Mouse (Mus musculus) heart, adult 2 months (tissue): Measurements from ENCODE around the gene Epm2aip1. TPM values are rescaled to one million over a fixed set of nuclear protein-coding genes. Genes with fewer than 3 reads are reported as not detected.

Source experiments
- DNase-seq, 2 experiments: peaks; one replicate each; pipeline ENCODE4 v3.0.0; 2021
- H3K27ac ChIP-seq: fragments of 200-600 bp; 2 replicates; pipeline ENCODE4 v1.8.1; 2022
- H3K27me3 ChIP-seq: fragments of 200-500 bp; 2 replicates; pipeline ENCODE4 v1.6.1; 2012; ENCODE audit warnings: mild to moderate bottlenecking, low read length, inconsistent platforms, mixed read lengths; ENCODE audit not compliant: control insufficient read depth, insufficient read depth
- H3K36me3 ChIP-seq: fragments of 200-500 bp; 2 replicates; pipeline ENCODE4 v1.6.1; 2012; ENCODE audit warnings: low read length, inconsistent platforms; ENCODE audit not compliant: control insufficient read depth, insufficient read depth
- H3K4me1 ChIP-seq: fragments of 200-500 bp; 2 replicates; pipeline ENCODE4 v1.6.1; 2011; ENCODE audit warnings: low read length; ENCODE audit not compliant: control insufficient read depth, insufficient read depth
- H3K4me3 ChIP-seq: fragments of 200-600 bp; 2 replicates; pipeline ENCODE4 v1.8.1; 2022
- H3K79me2 ChIP-seq: fragments of 200-500 bp; replicated peaks from 2 replicates; pipeline ENCODE4 v1.6.1; 2012; ENCODE audit warnings: mild to moderate bottlenecking, inconsistent platforms, low read length, moderate library complexity, mixed read lengths; ENCODE audit not compliant: control insufficient read depth, insufficient read depth
- H3K9ac ChIP-seq: fragments of 200-500 bp; 2 replicates; pipeline ENCODE4 v1.6.1; 2012; ENCODE audit warnings: low read depth, mild to moderate bottlenecking, control low read depth, inconsistent platforms, low read length, mixed read lengths
- CTCF ChIP-seq: fragments of 200-600 bp; IDR thresholded peaks from 2 replicates; pipeline ENCODE4 v1.8.1; 2022; ENCODE audit warnings: antibody characterized with exemption, mild to moderate bottlenecking, moderate library complexity
- EP300 ChIP-seq: fragments of 200-500 bp; IDR thresholded peaks from 2 replicates; pipeline ENCODE4 v1.6.1; 2011; ENCODE audit warnings: low read depth, low read length, control low read depth; ENCODE audit not compliant: insufficient read depth
- POLR2A ChIP-seq: fragments of 200-500 bp; IDR thresholded peaks from 2 replicates; pipeline ENCODE4 v1.6.1; 2011; ENCODE audit warnings: mild to moderate bottlenecking, low read depth, low read length, control low read depth; ENCODE audit not compliant: insufficient read depth
- WGBS: fragments of 180-500 bp; shearing (Covaris S2); methylation state at CpG from one replicate; pipeline ENCODE4 v1.1.7; 2018; 5-methylcytosine and 5-hydroxymethylcytosine counted together
- intact Hi-C: fragments of 180-260 bp; cut with DNase I; formaldehyde crosslinking; loops from one replicate; pipeline ENCODE4 v1.15.1; 2025
- polyA plus RNA-seq: library from polyadenylated mRNA; depleted of rRNA; stranded (reverse); fragments of >200 nt; gene quantifications from 2 replicates; pipeline ENCODE4 v1.2.3, GENCODE M21; 2012
- total RNA-seq, 2 experiments: library from RNA; stranded (reverse); gene quantifications; 2 replicates each; pipeline ENCODE4 v1.2.3; 2021

Epm2aip1 gene
- total and polyA plus RNA-seq, 3 experiments: 8.9 to 23.8 (median 20.3) TPM

- H3K4me1 ChIP-seq: peaks cover 2% of the 10 kb centered on the region
- WGBS: 15% methylated on average over 21 of the region's 21 CpGs
- no peaks in the 10 kb centered on the region for H3K27me3 ChIP-seq
- no peak overlapping the region for H3K9ac ChIP-seq
- DNase-seq: peak; percentile 88 to 96
- no peaks in the 10 kb centered on the region for H3K36me3 ChIP-seq
- no peak overlapping the region for H3K4me3 ChIP-seq
- intact Hi-C loops: no loop called here
- H3K27ac ChIP-seq: no peak overlapping the region
- TF ChIP-seq CTCF (no peak), EP300 (0 out of 2 replicates have a peak, but pooled peaks have one; percentile 51)
- no peaks in the 10 kb centered on the region for H3K79me2 ChIP-seq
Observed at GRCm38 (mm10) chr9:111289832-111290339, 18.2 kb downstream of the Epm2aip1 start.

- H3K9ac ChIP-seq: no peak overlapping the region
- H3K4me3 ChIP-seq: no peak overlapping the region
- H3K27ac ChIP-seq: no peak overlapping the region
- no peaks in the 10 kb centered on the region for H3K27me3 ChIP-seq
- TF ChIP-seq CTCF: no peak
- no peak for TF ChIP-seq POLR2A
- TF ChIP-seq EP300: no peak
- 74% methylated on average over 11 of the region's 11 CpGs for WGBS
- H3K36me3 ChIP-seq: no peaks in the 10 kb centered on the region
- DNase-seq: no peak
- H3K79me2 ChIP-seq: no peaks in the 10 kb centered on the region
- intact Hi-C loops: no loop called here
- H3K4me1 ChIP-seq: peaks cover 2% of the 10 kb centered on the region
Observed at GRCm38 (mm10) chr9:111290539-111291100, 18.9 kb downstream of the Epm2aip1 start.

GRCm38 (mm10) chr9:111293234-111293633 lies 21.5 kb downstream of the Epm2aip1 start:
- H3K27ac ChIP-seq: no peak overlapping the region
- H3K4me3 ChIP-seq: no peak overlapping the region
- DNase-seq: no peak
- H3K27me3 ChIP-seq: no peaks in the 10 kb centered on the region
- 80% methylated on average over 4 of the region's 4 CpGs for WGBS
- H3K9ac ChIP-seq: no peak overlapping the region
- no peaks in the 10 kb centered on the region for H3K79me2 ChIP-seq
- peaks cover 2% of the 10 kb centered on the region for H3K4me1 ChIP-seq
- H3K36me3 ChIP-seq: no peaks in the 10 kb centered on the region
- intact Hi-C loops: no loop called here
- TF ChIP-seq CTCF (no peak), POLR2A (no peak), EP300 (no peak)

- intact Hi-C loops: no loop called here
- Histone ChIP-seq H3K4me3 (no peak overlapping the region), H3K27ac (no peak overlapping the region), H3K27me3 (no peaks in the 10 kb centered on the region), H3K9ac (no peak overlapping the region), H3K36me3 (no peaks in the 10 kb centered on the region), H3K4me1 (no peaks in the 10 kb centered on the region), H3K79me2 (no peaks in the 10 kb centered on the region)
- 91% methylated on average over 6 of the region's 6 CpGs for WGBS
- DNase-seq: no peak
- TF ChIP-seq POLR2A: no peak
- TF ChIP-seq EP300: no peak
- no peak for TF ChIP-seq CTCF
Observed at GRCm38 (mm10) chr9:111294911-111295310, 23.2 kb downstream of the Epm2aip1 start.

GRCm38 (mm10) chr9:111295323-111295722 lies 23.6 kb downstream of the Epm2aip1 start:
- no peak for DNase-seq
- TF ChIP-seq CTCF (no peak), EP300 (no peak), POLR2A (no peak)
- H3K36me3 ChIP-seq: no peaks in the 10 kb centered on the region
- H3K79me2 ChIP-seq: no peaks in the 10 kb centered on the region
- no peaks in the 10 kb centered on the region for H3K4me1 ChIP-seq
- 58% methylated on average over 2 of the region's 2 CpGs for WGBS
- no peak overlapping the region for H3K9ac ChIP-seq
- intact Hi-C loops: no loop called here
- H3K27ac ChIP-seq: no peak overlapping the region
- no peaks in the 10 kb centered on the region for H3K27me3 ChIP-seq
- H3K4me3 ChIP-seq: no peak overlapping the region

- no peak for DNase-seq
- intact Hi-C loops: no loop called here
- no peak overlapping the region for H3K27ac ChIP-seq
- H3K36me3 ChIP-seq: no peaks in the 10 kb centered on the region
- 77% methylated on average over 7 of the region's 7 CpGs for WGBS
- TF ChIP-seq CTCF: no peak
- no peak for TF ChIP-seq POLR2A
- no peak for TF ChIP-seq EP300
- no peaks in the 10 kb centered on the region for H3K27me3 ChIP-seq
- H3K9ac ChIP-seq: no peak overlapping the region
- no peaks in the 10 kb centered on the region for H3K79me2 ChIP-seq
- no peak overlapping the region for H3K4me3 ChIP-seq
- no peaks in the 10 kb centered on the region for H3K4me1 ChIP-seq
Observed at GRCm38 (mm10) chr9:111296433-111296832, 24.7 kb downstream of the Epm2aip1 start.
